Mouse (Mus musculus) intestine, postnatal 0 days (tissue): ENCODE results near the gene Flt3l. TPM values are rescaled to one million over a fixed set of nuclear protein-coding genes. Genes with fewer than 3 reads are reported as not detected.

Experiments
- ATAC-seq: fragments of 200-750 bp; cut with Nextera tagmentation; 2 replicates; pipeline ENCODE4 v1.8.0; 2017; ENCODE audit warnings: mild to moderate bottlenecking, moderate TSS enrichment, moderate library complexity
- H3K27ac ChIP-seq: fragments of 300-500 bp; sonication (generic); 2 replicates; pipeline ENCODE4 v1.5.1; 2014; ENCODE audit warnings: mild to moderate bottlenecking, low read depth, low read length, moderate library complexity
- H3K27me3 ChIP-seq: fragments of 300-500 bp; sonication (generic); replicated peaks from 2 replicates; pipeline ENCODE4 v1.6.1; 2014; ENCODE audit warnings: low read length, mixed read lengths; ENCODE audit not compliant: control insufficient read depth, insufficient read depth
- H3K36me3 ChIP-seq: fragments of 300-500 bp; sonication (generic); 2 replicates; pipeline ENCODE4 v1.6.1; 2014; ENCODE audit warnings: mild to moderate bottlenecking, moderate library complexity; ENCODE audit not compliant: control insufficient read depth, insufficient read depth
- H3K4me1 ChIP-seq: fragments of 300-500 bp; sonication (generic); replicated peaks from 2 replicates; pipeline ENCODE4 v1.6.1; 2014; ENCODE audit warnings: antibody characterized with exemption, low read length, mixed read lengths; ENCODE audit not compliant: control insufficient read depth, insufficient read depth
- H3K4me2 ChIP-seq: fragments of 300-500 bp; sonication (generic); replicated peaks from 2 replicates; pipeline ENCODE4 v1.6.1; 2014; ENCODE audit warnings: low read depth, mild to moderate bottlenecking, moderate library complexity
- H3K4me3 ChIP-seq: fragments of 300-500 bp; sonication (generic); 2 replicates; pipeline ENCODE4 v1.5.1; 2014; ENCODE audit warnings: low read depth, low read length
- H3K9ac ChIP-seq: fragments of 300-500 bp; sonication (generic); 2 replicates; pipeline ENCODE4 v1.6.1; 2014; ENCODE audit warnings: mild to moderate bottlenecking, low read depth, low read length
- H3K9me3 ChIP-seq: fragments of 300-500 bp; sonication (generic); 2 replicates; pipeline ENCODE4 v1.6.1; 2016; ENCODE audit warnings: mixed run types; ENCODE audit not compliant: control insufficient read depth
- CTCF ChIP-seq: sonication (generic); IDR thresholded peaks from 2 replicates; pipeline ENCODE4 v1.5.1; 2016; ENCODE audit warnings: low read depth, mild to moderate bottlenecking, control low read depth, antibody characterized with exemption, moderate library complexity
- WGBS: fragments of 180-500 bp; shearing (Covaris S2); extraction: QIAGEN DNeasy Blood & Tissue Kit; methylation state at CpG from one replicate; pipeline ENCODE4 v1.1.7; 2014; 5-methylcytosine and 5-hydroxymethylcytosine counted together
- microRNA counts: library from miRNA; unstranded; fragments of <30 nt; microRNA quantifications from one replicate; lab custom pipeline; 2016
- microRNA-seq: library from miRNA; unstranded; fragments of <30 nt; microRNA quantifications from one replicate; pipeline ENCODE4, GENCODE M21; 2016
- polyA plus RNA-seq: library from polyadenylated mRNA; unstranded; fragments of >200 nt; fragmentation: Nextera tagmentation; extraction: Ambion mirVana; gene quantifications from 2 replicates; pipeline ENCODE4 v1.2.1, GENCODE M21; 2015

The Flt3l gene
- polyA plus RNA-seq, 1 experiment from 2014 or later = 2.7 TPM

DNA sequence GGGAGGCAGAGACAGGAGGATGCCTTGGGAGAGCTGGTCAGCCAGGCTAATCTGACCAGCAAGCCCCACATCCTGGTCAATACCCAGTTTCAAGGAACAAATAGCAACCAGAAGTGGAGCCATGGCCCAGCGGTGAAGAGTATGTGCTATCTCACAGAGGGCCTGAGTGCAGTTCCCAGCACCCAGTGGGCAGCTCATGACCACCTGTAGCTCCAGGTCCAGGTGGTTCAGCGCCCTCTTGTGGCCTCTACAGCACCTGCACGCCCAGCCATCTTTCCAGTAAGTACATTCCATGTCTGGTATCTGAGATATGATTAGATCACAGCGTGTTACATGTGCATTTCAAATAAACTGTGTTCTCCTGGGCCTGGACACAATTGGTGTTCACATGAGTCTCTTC lies 50.1 kb downstream of the Flt3l start:
- no peaks in the 10 kb centered on the region for H3K9me3 ChIP-seq
- no peaks in the 10 kb centered on the region for H3K4me1 ChIP-seq
- no peak for ATAC-seq
- 76% methylated on average over 4 of the region's 4 CpGs for WGBS
- no peak overlapping the region for H3K4me2 ChIP-seq
- no peak overlapping the region for H3K27ac ChIP-seq
- peaks cover 38% of the 10 kb centered on the region for H3K36me3 ChIP-seq
- no peaks in the 10 kb centered on the region for H3K27me3 ChIP-seq
- no peak overlapping the region for H3K9ac ChIP-seq
- no peak overlapping the region for H3K4me3 ChIP-seq
- TF ChIP-seq CTCF = peak; percentile 52

DNA sequence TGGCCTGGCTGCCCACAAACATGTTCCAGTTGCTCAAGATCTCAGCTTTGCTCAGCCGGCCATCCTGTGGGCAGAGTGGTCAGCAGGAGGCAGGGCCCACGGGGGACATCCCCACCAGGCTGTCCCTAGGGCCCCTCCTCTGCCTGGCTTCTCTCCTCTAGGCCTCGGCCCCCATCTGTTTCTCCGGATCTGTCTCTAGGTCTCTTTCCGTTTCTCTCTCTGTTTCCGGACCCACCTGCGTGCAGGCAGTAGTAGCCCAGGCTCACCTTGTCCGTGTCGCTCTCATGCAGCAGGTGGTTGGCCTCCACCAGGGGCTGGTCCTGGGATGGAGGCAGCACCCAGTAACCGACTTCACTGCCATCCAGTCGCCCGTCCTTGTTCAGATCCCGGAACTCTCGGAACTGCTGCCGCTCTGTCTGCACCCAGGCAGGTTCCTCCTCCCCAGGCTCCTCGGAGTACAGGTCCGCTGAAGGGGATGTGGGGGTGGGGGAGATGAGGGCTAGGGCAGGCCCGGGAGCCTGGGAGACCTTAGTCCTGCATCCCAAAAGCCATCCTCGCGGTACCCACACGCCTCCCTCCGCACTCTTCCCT lies 52.8 kb downstream of the Flt3l start:
- Histone ChIP-seq H3K4me1 (no peaks in the 10 kb centered on the region), H3K27me3 (no peaks in the 10 kb centered on the region), H3K4me2 (0 out of 2 replicates have a peak overlapping the region, but pooled peaks have one; percentile 46), H3K36me3 (peaks cover 34% of the 10 kb centered on the region), H3K9ac (no peak overlapping the region), H3K4me3 (no peak overlapping the region), H3K27ac (no peak overlapping the region), H3K9me3 (no peaks in the 10 kb centered on the region)
- TF ChIP-seq CTCF = no peak
- 82% methylated on average over 22 of the region's 22 CpGs for WGBS
- ATAC-seq = no peak

DNA sequence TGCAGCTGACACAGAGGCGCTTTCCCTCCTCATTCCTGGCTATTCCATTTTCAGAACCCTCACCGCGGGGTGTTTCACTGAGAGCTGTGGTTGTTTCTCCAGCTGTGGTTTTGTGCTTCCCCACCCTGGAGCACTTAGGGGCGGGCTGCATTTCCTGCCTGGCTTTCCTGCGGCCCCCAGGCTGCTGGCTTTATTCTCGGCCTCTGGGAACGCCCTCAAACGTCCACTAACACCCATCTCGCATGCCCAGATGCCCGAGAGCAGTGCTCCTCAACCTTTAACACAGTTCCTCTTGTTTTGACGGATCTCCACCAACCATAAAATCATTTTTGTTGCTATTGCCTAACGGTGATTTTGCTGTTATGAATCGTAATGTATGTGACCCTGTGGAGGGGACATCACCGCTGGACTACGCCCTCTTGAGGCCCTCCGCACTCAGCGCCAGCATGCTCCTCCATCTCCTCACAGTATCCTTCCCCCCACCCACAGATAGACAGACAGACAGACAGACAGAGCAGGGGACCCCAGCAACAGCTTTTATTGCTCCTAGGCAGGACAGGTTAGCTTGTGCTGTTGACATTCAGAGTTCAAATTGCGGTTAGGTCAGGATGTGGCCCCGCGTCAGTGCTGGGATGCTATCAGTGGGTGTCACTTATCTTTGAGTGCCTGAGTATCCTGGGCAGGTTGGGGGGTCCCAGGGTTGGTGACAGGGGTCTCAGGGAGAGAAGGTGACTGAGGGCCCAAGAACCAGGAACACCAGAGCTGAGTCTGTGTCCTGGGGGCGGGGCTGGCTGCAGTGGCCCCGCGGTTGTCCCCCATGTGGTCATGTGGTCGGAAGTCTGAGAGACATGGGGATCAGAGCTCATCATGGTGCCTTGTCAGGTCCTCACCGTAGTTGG lies 53.6 kb downstream of the Flt3l start:
- Histone ChIP-seq H3K9ac (no peak overlapping the region), H3K9me3 (no peaks in the 10 kb centered on the region), H3K27ac (peak overlapping the region; percentile 30), H3K4me3 (no peak overlapping the region), H3K4me1 (no peaks in the 10 kb centered on the region), H3K36me3 (peaks cover 30% of the 10 kb centered on the region), H3K27me3 (no peaks in the 10 kb centered on the region), H3K4me2 (peak overlapping the region; percentile 46)
- peak; percentile 5; the same call in 1 of the 2 replicates for ATAC-seq
- WGBS = 40% methylated on average over 25 of the region's 25 CpGs
- peak; percentile 50 for TF ChIP-seq CTCF

DNA sequence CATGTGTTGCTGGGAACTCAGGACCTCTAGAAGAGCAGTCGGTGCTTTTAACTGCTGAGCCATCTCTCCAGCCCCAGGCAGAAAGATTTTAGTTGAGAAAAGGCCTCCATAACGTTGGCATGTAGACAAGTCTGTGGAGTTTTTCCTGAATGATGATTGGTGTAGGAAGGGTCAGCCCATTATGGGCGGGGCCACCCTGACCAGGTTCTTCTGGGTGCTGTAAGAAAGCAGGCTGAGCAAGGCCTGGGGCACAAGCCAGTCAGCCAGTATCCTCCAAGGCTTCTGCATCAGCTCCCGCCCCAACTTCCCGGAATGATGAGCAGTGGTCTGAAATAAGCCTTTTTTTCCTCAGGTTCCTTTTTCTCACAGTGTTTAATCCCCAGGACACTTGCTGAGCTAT lies 55.2 kb downstream of the Flt3l start:
- peaks cover 31% of the 10 kb centered on the region for H3K36me3 ChIP-seq
- H3K4me1 ChIP-seq = no peaks in the 10 kb centered on the region
- WGBS = 65% methylated on average over 5 of the region's 5 CpGs
- H3K4me3 ChIP-seq = no peak overlapping the region
- H3K9me3 ChIP-seq = no peaks in the 10 kb centered on the region
- H3K27me3 ChIP-seq = no peaks in the 10 kb centered on the region
- no peak overlapping the region for H3K27ac ChIP-seq
- no peak overlapping the region for H3K4me2 ChIP-seq
- TF ChIP-seq CTCF = no peak
- ATAC-seq = no peak
- H3K9ac ChIP-seq = no peak overlapping the region

DNA sequence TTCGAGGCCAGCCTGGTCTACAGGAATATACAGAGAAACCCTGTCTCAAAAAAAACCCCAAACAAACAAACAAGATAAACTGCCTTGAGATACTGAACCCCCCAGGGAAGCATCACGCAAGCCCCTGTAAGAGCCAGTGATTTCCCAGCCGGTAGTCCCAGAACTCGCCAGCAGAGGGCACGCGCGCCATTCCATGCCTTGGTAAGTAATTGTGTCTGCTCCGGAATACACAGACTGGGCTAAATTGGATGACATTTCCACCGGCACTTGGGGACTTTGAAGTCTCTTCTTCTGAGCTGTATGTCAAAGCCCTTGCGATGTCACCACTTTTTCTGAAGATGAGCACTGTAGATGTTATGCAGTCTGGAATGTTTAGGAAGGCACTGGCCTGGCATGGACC lies 56.4 kb downstream of the Flt3l start:
- ATAC-seq = 0 out of 2 replicates have a peak, but pooled peaks have one; percentile 16
- Histone ChIP-seq H3K27ac (no peak overlapping the region), H3K9ac (no peak overlapping the region), H3K9me3 (no peaks in the 10 kb centered on the region), H3K4me2 (no peak overlapping the region), H3K4me3 (no peak overlapping the region), H3K4me1 (no peaks in the 10 kb centered on the region), H3K36me3 (peaks cover 39% of the 10 kb centered on the region), H3K27me3 (no peaks in the 10 kb centered on the region)
- under 1% methylated on average over 10 of the region's 10 CpGs for WGBS
- peak; percentile 99 for TF ChIP-seq CTCF

MicroRNAs within 50 kb of the gene (microRNA counts, 519-probe panel; counts per million panel counts)
- 3,903 counts per million, percentile 55 among the panel's probes with 10 or more counts for microRNA mmu-miR-150 (lab: Ali Mortazavi, UCI)

Small RNA genes lying within 50 kb of the gene (microRNA-seq; reads per million reads assigned to microRNA genes)
- gene Mir150 (78.8 reads per million, percentile 44 among the genes with 10 or more reads in this experiment), gene Mir5121 (13.3 reads per million, percentile 24 among the genes with 10 or more reads in this experiment), gene Mir7055 (not detected)

Other genes with a start within 250 kb of the Flt3l start
- gene Med25, start 243.7 kb downstream of the Flt3l start, polyA plus RNA-seq = 60.0 and 62.9 TPM in 2 replicates
- 11.1 and 12.1 TPM in 2 replicates for gene Fuz, start 240.4 kb downstream of the Flt3l start, polyA plus RNA-seq
- 42.8 and 44.1 TPM in 2 replicates for gene Ap2a1, start 206.9 kb downstream of the Flt3l start, polyA plus RNA-seq
- gene Tsks, start 193.2 kb downstream of the Flt3l start, polyA plus RNA-seq = 0.13 TPM in 1 of 2 replicates, not detected in the other
- gene Cpt1c, start 161.6 kb downstream of the Flt3l start, polyA plus RNA-seq = 3.5 and 4.5 TPM in 2 replicates
- 124 and 130 TPM in 2 replicates for gene Prmt1, start 149.9 kb downstream of the Flt3l start, polyA plus RNA-seq
- 53.2 and 56.4 TPM in 2 replicates for gene Irf3, start 138.8 kb downstream of the Flt3l start, polyA plus RNA-seq
- 18.3 and 19.6 TPM in 2 replicates for gene Bcl2l12, start 137.7 kb downstream of the Flt3l start, polyA plus RNA-seq
- gene Scaf1, start 120.1 kb downstream of the Flt3l start, polyA plus RNA-seq = 21.7 and 22.6 TPM in 2 replicates
- 94.6 and 100 TPM in 2 replicates for gene Rras, start 118.5 kb downstream of the Flt3l start, polyA plus RNA-seq
- gene Prr12, start 83.6 kb downstream of the Flt3l start, polyA plus RNA-seq = 2.4 and 2.6 TPM in 2 replicates
- 38.9 and 40.5 TPM in 2 replicates for gene Nosip, start 74.0 kb downstream of the Flt3l start, polyA plus RNA-seq
- 56.8 and 59.0 TPM in 2 replicates for gene Prrg2, start 73.8 kb downstream of the Flt3l start, polyA plus RNA-seq
- gene Rcn3, start 44.2 kb downstream of the Flt3l start, polyA plus RNA-seq = 81.8 and 85.6 TPM in 2 replicates
- gene Fcgrt, start 32.6 kb downstream of the Flt3l start, polyA plus RNA-seq = 2,929 and 3,267 TPM in 2 replicates
- gene Rps11, start 12.0 kb downstream of the Flt3l start, polyA plus RNA-seq = 1,691 and 1,755 TPM in 2 replicates
- gene Rpl13a, start 7.7 kb downstream of the Flt3l start, polyA plus RNA-seq = 1,616 and 1,752 TPM in 2 replicates
- gene Gm45713, start 201 bp downstream of the Flt3l start, polyA plus RNA-seq = 0.70 and 0.82 TPM in 2 replicates
- 63.6 and 64.7 TPM in 2 replicates for gene Pih1d1, start 17.9 kb upstream of the Flt3l start, polyA plus RNA-seq
- gene Aldh16a1, start 18.2 kb upstream of the Flt3l start, polyA plus RNA-seq = 86.8 and 102 TPM in 2 replicates
- gene Slc17a7, start 27.5 kb upstream of the Flt3l start, polyA plus RNA-seq = not detected in 2 replicates
- gene Gfy, start 43.1 kb upstream of the Flt3l start, polyA plus RNA-seq = not detected in 2 replicates
- not detected in 2 replicates for gene Pth2, start 44.6 kb upstream of the Flt3l start, polyA plus RNA-seq
- gene Ccdc155, start 68.5 kb upstream of the Flt3l start, polyA plus RNA-seq = 0.07 TPM in 1 of 2 replicates, not detected in the other
- 0.47 and 0.55 TPM in 2 replicates for gene Dkkl1, start 75.7 kb upstream of the Flt3l start, polyA plus RNA-seq
- gene Tead2, start 79.3 kb upstream of the Flt3l start, polyA plus RNA-seq = 18.7 and 20.8 TPM in 2 replicates
- gene Cd37, start 102.7 kb upstream of the Flt3l start, polyA plus RNA-seq = 1.6 and 2.3 TPM in 2 replicates
- not detected in 2 replicates for gene Slc6a16, start 104.7 kb upstream of the Flt3l start, polyA plus RNA-seq
- gene Slc6a21, start 141.1 kb upstream of the Flt3l start, polyA plus RNA-seq = not detected in 2 replicates
- gene Trpm4, start 197.3 kb upstream of the Flt3l start, polyA plus RNA-seq = 49.4 and 55.1 TPM in 2 replicates
- gene Hrc, start 198.9 kb upstream of the Flt3l start, polyA plus RNA-seq = 0.76 and 0.88 TPM in 2 replicates
- 24.5 and 24.8 TPM in 2 replicates for gene Ppfia3, start 230.6 kb upstream of the Flt3l start, polyA plus RNA-seq
- gene Lin7b, start 234.2 kb upstream of the Flt3l start, polyA plus RNA-seq = 3.4 TPM in 2 replicates